Mouse (Mus musculus): Measurements from ENCODE around the gene Cd3e.
A peak's percentile ranks its signal among the peaks of the same experiment; 100 is the strongest.
"Not testable (repeated sequence)": the region's sequence is repeated elsewhere in the genome, so short reads cannot be mapped to it uniquely, and the experiment has no call there.

The Cd3e gene

DNA sequence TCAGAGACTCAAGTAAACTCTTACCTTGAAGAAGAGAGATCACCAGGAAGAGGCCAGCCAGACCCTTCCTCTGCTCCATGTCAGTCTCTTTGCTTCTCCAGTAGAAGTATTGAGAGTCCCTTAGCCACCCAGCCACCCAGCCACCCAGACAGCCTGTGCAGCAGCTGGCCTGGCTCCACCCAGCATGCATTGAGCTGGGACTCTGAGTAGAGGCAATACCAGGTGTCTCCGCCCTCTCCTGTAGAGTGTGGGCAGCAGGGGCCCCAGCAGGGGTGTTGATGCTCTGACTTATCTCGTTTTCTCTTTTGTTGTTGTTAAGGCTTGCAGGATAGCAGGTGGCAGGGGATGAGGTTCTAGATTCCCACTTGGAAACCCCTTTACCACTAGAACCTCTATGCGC lies 29.2 kb downstream of the Cd3e start, which contains the start of gene Cd3g:
TSS of gene Cd3g (minus strand) at position 190 of the 400 bp plus-strand sequence.
- no peak for DNase-seq (ENCODE audit: low read depth, low spot score)

DNA sequence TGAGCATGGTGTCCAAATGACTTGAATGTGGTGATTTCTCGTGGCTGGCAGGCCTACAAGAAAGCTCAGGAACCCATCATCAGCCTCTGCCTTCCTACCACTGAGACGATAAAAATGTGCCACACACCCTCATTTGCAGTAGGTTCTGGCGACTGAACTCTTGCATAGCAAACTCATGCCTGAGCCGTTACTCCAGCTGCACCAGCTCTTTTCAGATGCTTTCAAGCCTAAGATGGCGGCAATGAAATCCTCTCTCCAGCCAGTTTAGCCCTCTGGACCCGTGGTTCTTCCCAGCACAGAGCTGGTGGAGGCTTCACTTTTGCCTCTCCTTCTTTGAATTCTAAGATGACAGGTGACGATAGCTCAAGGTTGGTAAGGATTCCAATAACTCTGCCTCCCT lies 29.6 kb downstream of the Cd3e start:
- DNase-seq (ENCODE audit: low read depth, low spot score) = no peak

DNA sequence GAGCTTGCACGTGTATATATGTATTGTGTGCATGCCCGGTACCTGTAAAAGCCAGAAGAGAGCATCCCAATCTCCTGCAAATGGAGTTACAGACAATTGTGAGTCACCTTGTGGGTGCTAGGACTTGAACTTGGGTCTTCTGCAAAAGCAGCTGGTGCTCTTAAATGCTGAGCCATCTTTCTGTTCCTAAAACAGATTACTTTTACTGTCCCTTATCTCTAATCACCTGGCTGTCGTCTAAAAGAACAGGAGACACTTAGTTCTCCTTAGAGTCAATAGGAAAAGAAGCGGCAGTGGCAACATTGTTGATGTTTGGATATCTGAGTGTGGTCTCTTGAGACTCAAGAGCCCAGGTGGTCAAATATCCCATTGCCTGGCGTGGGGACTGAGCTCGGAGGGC lies 31.6 kb downstream of the Cd3e start:
- no peak for DNase-seq (ENCODE audit: low read depth, low spot score)

DNA sequence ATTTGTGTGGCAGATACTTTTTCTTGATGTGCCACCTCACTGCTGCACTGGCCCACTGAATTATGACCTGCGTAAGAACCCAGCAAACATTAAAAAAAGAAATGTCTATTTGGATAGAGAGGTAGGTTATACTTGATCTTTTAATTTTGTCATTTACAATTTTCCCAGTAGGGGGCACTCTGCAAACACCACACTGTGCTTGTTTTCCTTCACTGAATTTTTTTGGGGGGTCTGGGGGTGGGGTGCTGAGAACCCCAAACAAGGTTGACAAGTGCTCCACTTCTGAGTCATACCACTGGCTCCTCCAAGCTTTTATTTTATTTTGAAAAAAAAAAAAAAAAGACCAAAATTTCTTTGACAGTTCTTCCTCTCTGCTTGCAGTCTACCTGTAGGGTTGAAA lies 40.0 kb downstream of the Cd3e start:
- DNase-seq (ENCODE audit: low read depth, low spot score) = no peak

DNA sequence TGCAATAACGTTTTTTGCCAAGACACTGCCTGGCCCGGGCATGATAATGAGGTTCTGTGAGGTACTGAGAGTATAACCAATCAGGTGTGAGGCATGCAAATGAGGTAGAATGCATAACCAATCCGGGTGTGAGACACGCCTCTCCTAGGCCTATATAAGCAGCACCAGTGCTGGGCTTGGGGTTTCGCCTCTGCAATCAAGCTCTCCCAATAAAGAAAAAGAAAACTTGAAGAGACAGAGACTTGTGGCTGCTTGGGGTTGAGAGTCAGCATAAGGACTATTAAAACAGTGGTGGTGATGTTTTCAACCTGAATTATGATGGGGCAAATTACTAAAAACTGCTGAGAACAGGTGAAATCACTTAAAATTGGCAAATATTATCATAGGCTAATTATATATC lies 41.7 kb downstream of the Cd3e start:
- not testable (repeated sequence) for DNase-seq (ENCODE audit: low read depth, low spot score)

DNA sequence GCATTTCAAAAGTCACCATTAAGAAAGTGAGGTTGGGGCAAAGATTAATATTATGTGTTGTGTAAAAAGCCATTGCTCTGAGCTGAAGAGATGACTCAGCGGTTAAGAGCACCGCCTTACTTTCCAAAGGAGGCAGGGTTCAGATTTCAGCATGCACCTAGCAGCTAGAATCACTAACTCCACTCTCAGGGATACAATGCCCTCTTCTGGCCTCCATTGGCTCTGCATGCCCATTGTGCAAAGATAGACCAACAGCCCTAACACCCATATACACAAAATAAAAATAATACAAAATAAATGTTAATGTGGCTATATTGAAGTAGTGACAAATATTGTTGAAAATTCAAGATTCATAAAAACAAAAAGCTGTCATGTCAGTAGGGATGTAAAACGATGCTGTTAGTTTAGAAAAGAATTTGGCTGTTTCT lies 42.6 kb downstream of the Cd3e start:
- no peak for DNase-seq (ENCODE audit: low read depth, low spot score)

DNA sequence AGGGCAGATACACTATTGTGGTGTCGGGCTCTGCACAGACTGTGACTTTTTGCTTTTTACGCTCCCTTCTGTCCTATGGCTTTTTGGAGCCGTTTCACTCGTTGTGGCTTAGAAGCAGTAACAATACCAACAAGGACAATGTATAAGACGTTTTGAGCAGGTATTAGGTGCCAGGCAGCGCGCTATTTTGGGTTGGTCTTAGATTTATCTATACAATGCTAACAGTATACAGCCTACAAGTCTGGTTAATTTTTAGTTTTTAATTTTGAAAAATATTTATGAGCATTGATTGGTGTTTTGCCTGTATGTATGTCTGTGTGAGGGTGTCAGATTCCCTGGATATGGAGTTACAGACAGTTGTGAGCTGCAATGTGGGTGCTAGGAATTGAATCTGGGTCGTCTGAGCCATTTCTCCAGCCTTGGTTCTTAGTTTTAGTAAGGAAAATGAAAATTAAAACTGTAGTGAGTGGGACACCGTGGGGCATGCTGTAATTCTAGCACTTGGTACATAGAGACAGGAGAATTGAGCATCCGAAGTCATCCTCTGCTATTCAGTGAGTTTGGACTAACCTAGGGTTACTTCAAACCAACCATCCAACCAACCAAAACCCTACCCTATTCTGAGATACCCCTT lies 43.5 kb downstream of the Cd3e start:
- no peak for DNase-seq (ENCODE audit: low read depth, low spot score)

DNA sequence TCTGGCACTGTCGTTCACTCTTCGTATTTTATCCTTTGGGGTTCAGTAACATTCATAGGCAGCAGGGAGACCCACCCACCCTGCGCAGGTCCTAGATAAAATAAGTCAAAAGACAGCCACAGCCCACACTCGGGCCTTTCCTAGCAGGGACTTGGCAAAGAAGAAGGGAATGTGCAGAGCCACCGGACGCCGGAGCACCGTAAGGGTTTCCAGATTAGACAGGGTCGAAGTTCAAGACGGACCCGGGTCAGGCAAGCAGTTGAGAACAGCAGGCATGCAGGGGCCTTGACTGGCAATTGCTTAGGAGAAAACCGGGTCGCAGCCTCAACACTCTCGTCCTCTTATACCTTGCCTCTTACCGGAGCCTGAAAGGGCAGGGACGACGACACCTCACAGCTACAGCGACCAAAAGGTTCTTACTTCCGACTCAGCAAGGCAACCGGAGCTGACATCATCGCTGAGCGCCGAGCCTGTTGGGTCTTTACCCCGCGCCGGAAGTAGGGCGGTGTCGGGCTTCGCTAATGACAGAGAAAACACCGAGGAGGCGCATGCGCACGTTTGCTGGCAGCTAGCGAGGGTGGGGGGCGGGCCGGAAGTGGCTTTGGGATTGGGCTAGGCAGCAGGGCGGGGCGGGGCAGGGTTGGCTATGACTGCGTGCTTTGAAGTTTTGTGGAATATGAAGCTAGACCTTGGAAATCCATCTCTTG lies 44.1 kb downstream of the Cd3e start, which contains the start of gene Ube4a:
TSS of gene Ube4a (minus strand) at position 475 of the 707 bp plus-strand sequence.
- DNase-seq (ENCODE audit: low read depth, low spot score) = peak; percentile 96

DNA sequence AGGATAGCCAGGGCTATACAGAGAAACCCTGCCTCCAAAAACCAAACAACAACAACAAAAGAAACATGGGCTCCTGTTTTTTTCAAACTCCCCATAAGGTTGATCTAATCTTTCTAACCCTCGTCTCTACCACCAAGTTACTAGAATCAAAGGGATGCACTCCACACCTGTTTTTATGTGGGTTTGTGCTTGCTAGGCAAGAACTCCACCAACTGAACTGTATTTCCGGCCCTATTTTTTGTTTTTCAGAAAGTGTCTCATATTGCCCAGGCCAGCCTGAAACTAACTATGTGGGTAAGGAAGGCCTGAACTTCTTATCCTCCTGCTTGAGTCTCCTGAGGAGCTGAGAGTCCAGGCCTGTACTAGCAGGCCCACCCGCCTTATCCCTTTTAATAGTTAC lies 55.0 kb downstream of the Cd3e start:
- DNase-seq (ENCODE audit: low read depth, low spot score) = no peak

Measured in brain, embryonic 18.5 days (tissue).